Mouse (Mus musculus): ENCODE measurements around the gene Trmt11. TPM values are rescaled to one million over a fixed set of nuclear protein-coding genes. Genes with fewer than 3 reads are reported as not detected.
"Not testable (repeated sequence)": the region's sequence is repeated elsewhere in the genome, so short reads cannot be mapped to it uniquely, and the experiment has no call there.

Gene Trmt11
- polyA plus RNA-seq (2017; shearing (Covaris generic)), result 10 to 100 TPM; 43.4 to 54.5 (median 44.6) TPM

- peak; percentile 92 for ATAC-seq
Observed at GRCm38 (mm10) chr10:30600542-30600966, at the start of gene Trmt11. Gene Trmt11 (minus strand): TSS chr10:30600749.

GRCm38 (mm10) chr10:30647681-30648080, 47.1 kb upstream of the Trmt11 start:
- ATAC-seq, result no peak

- no peak for ATAC-seq
Observed at GRCm38 (mm10) chr10:30638216-30638615, 37.7 kb upstream of the Trmt11 start.

GRCm38 (mm10) chr10:30636474-30637154, 36.1 kb upstream of the Trmt11 start:
- peak; percentile 53 for ATAC-seq

GRCm38 (mm10) chr10:30632718-30633117, 32.2 kb upstream of the Trmt11 start:
- no peak for ATAC-seq

GRCm38 (mm10) chr10:30629977-30630376, 29.4 kb upstream of the Trmt11 start:
- no peak for ATAC-seq

- no peak for ATAC-seq
Observed at GRCm38 (mm10) chr10:30629513-30629912, 29.0 kb upstream of the Trmt11 start, which contains the start of gene Hint3. Gene Hint3 (minus strand): TSS chr10:30629632.

- not testable (repeated sequence) for ATAC-seq
Observed at GRCm38 (mm10) chr10:30628444-30628843, 27.9 kb upstream of the Trmt11 start.

- ATAC-seq, result peak; percentile 42
Observed at GRCm38 (mm10) chr10:30627548-30627947, 27.0 kb upstream of the Trmt11 start.

GRCm38 (mm10) chr10:30624161-30625019, 23.8 kb upstream of the Trmt11 start:
- ATAC-seq, result no peak

- peak; percentile 22 for ATAC-seq
Observed at GRCm38 (mm10) chr10:30622928-30623327, 22.4 kb upstream of the Trmt11 start.

- ATAC-seq, result no peak
Observed at GRCm38 (mm10) chr10:30618918-30619210, 18.3 kb upstream of the Trmt11 start.

- peak; percentile 91 for ATAC-seq
Observed at GRCm38 (mm10) chr10:30618091-30618917, 17.8 kb upstream of the Trmt11 start.

- no peak for ATAC-seq
Observed at GRCm38 (mm10) chr10:30613039-30613438, 12.5 kb upstream of the Trmt11 start.

GRCm38 (mm10) chr10:30609614-30610013, 9.1 kb upstream of the Trmt11 start:
- ATAC-seq, result no peak

- ATAC-seq, result no peak
Observed at GRCm38 (mm10) chr10:30608109-30608508, 7.6 kb upstream of the Trmt11 start.

GRCm38 (mm10) chr10:30600094-30600534, 435 bp downstream of the Trmt11 start:
- peak; percentile 38 for ATAC-seq

GRCm38 (mm10) chr10:30587037-30587436, 13.5 kb downstream of the Trmt11 start:
- peak; percentile 28 for ATAC-seq

GRCm38 (mm10) chr10:30585691-30586090, 14.9 kb downstream of the Trmt11 start:
- no peak for ATAC-seq

- no peak for ATAC-seq
Observed at GRCm38 (mm10) chr10:30577670-30578280, 22.8 kb downstream of the Trmt11 start.

GRCm38 (mm10) chr10:30566364-30566763, 34.2 kb downstream of the Trmt11 start:
- ATAC-seq, result no peak

GRCm38 (mm10) chr10:30564651-30565050, 35.9 kb downstream of the Trmt11 start:
- ATAC-seq, result no peak
